Mouse (Mus musculus): ENCODE results near the gene Fam98b.

DNA sequence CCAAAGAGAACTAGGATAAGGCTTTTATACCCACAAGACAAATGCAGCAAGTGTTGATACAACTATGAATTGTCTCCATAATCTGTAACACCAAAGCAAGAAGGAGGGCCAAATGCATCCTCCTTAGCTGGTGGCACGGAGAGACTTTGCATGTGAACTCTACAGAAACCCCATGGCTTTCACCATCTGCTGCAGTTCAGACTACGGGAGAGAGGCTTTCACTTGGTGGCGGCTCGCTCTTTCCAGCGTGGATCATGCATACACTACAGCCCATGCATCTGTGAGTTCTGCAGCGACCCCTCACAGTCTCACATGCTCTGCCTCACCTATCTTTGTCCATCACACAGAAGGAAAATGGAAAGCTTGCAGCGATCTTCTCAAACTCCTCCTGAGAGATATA is 38.8 kb downstream of the Fam98b start:
- no peak for TF ChIP-seq CTCF (IDR thresholded peaks at IDR 0.05; ENCODE audit: control insufficient read depth, insufficient read depth, insufficient replicate concordance, low read depth, low read length)
- TF ChIP-seq POLR2A (IDR thresholded peaks at IDR 0.05; ENCODE audit: control insufficient read depth, low read depth, low read length), result no peak
